Mouse (Mus musculus) gonadal fat pad, adult 2 months (tissue): Measurements from ENCODE around the gene Ltbr. TPM values are rescaled to one million over a fixed set of nuclear protein-coding genes. Genes with fewer than 3 reads are reported as not detected.
A peak's percentile ranks its signal among the peaks of the same experiment; 100 is the strongest.
"Not testable (repeated sequence)": the region's sequence is repeated elsewhere in the genome, so short reads cannot be mapped to it uniquely, and the experiment has no call there.

Source experiments
- DNase-seq: peaks from one replicate; pipeline ENCODE4 v3.0.0-alpha.2; 2012; ENCODE audit warnings: low read depth
- polyA plus RNA-seq: library from polyadenylated mRNA; depleted of rRNA; stranded (reverse); fragments of >200 nt; gene quantifications from 2 replicates; pipeline ENCODE4 v1.2.3, GENCODE M21; 2012; rRNA removed

Gene Ltbr
- polyA plus RNA-seq, 1 experiment, result 95.1 TPM

DNA sequence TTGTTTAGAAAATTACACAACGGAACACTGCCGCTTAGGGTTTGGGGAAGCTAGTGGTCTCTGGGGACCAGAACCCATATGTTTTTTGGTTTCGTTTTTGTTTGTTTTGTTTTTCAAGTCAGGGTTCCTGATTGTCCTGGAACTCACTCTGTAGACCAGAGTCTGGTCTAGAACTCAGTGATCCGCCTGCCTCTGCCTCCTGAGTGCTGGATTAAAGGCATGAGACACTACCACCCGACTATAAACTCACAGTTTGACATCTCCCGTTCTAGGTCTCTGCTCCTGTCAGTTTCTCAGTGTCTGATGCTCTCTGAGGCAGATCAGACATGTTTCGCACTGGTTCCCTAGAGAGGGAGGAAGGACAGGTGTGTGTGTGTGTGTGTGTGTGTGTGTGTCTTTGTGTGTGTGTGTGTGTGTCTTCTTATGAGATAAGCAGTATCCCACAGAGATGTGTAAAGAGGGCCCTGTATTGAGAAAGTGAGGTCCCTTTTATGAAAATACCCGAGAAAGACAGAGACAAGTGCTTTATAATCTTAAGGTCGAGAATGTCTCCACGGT lies 41.4 kb downstream of the Ltbr start:
- DNase-seq, result no peak

DNA sequence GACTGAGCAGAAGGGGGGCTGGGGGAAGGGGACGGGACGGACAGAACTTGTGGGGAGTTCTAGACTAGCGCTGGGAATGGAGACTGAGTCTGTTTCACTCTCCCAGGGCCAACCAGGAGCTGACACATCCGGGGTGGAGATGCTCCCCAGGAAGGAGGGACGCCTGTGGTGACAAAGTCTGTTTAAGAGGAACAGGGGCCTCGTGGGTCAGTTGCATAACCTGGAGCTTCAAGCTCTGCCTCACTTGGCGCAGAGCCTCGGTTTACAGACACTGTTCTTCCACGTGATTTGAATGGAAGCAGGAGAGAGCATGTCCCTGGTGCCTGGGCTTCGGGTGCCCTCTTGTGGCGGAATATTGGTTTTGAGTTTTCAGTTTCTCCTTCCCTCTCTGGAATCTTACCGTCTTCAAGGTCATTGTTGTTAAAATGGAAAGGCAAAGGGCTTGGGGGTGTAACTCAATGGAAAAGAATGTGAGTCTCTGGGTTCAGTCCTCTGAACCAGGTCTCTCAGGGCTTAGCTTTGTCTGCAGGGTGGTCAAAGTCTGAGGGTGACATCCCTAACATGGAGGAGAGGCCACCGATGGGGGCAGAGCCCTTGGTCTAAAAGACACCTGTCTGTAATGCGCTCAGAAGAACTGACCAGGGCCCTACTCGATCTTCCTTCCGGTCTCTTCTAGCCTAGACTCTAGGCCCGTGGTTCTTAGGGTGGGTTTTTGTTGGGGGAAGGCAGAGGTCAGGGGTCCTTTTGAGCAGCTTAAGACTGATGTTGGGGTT lies 42.0 kb downstream of the Ltbr start:
- DNase-seq, result peak; percentile 75

DNA sequence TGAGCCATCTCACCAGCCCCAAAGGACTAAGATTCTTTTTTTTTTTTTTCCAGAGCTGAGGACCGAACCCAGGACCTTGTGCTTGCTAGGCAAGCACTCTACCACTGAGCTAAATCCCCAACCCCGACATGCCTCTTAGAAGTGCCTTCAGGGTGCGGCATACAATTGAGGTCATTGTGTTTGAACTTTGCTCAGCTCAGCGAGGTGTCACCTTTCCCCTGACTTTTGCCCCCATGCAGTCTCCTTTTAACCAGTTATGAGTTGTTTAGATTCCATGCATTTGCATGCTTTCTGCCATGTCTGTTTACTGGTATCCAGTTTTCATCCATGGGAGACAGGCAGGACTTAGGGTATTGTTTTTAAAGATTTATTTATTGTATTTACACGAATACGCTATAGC lies 44.9 kb downstream of the Ltbr start:
- DNase-seq, result no peak

DNA sequence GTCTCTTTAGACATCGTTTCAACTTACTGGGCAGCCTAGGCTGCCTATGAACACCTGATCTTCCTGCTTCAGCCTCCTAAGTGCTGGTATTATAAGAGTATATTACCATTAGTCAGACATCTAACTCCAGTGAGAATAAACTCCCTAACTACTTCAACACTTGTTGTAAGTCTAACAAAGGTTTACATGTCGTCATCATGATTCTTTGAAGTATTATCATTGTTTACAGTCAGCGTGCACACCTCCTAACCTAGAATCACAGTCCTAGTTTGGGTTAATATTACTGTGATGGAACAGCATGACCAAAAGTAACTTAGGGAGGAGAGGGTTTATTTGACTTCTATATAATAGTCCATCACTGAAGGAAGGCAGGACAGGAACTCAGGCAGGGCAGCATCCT lies 46.2 kb downstream of the Ltbr start:
- no peak for DNase-seq

DNA sequence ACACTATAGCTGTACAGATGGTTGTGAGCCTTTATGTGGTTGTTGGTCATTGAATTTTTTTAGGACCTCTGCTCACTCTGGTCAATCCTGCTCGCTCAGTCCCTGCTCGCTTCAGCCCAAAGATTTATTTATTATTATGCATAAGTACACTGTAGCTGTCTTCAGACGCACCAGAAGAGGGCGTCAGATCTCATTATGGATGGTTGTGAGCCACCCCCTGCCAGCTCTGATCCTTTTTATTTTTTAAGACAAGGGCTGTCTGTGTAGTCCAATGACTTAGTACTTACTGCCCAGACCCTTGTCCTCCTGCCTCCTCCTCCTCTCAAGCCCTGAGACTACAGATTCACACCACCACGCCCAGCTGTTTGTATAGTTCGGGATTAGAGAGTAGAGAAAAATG lies 47.1 kb downstream of the Ltbr start:
- not testable (repeated sequence) for DNase-seq

DNA sequence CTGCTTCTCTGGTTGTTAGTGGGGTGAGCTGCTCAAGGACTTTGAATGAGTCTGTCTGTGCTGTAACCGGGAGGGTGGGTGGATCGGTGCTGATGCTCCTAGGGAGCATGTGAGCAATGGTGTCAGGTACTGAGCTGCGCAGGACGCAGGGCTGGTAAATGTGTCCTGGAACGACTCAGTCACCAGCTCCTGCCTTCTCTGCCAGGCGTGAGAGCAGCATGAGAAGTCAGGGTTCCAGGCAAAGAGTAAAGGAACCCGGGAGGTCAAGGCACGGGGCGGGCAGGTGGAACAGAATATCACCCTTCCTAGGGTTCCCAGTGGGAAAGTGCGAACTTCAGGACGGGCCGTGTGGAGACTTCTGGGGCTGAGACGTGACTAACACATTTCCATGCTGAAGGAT lies 47.6 kb downstream of the Ltbr start:
- DNase-seq, result no peak

DNA sequence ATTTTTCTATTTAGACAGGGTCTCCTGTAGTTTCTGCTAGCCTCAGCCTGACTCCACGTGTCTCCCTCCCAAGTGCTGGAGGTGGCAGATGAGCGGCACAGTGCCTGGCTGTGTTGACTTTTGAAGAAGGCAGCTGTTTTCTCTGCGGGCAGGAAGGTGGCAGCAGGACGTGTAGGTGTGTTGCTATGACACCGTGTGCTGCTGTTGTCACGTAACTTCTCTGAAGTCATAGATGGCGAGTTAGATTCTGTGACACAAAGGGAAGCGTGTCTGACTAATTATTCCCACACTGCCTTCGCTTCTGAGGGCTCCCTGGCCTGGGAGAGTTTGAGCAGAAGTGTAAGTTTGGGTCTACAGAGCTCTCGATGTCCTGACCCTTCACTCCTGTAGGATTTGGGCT lies 48.4 kb downstream of the Ltbr start:
- no peak for DNase-seq

DNA sequence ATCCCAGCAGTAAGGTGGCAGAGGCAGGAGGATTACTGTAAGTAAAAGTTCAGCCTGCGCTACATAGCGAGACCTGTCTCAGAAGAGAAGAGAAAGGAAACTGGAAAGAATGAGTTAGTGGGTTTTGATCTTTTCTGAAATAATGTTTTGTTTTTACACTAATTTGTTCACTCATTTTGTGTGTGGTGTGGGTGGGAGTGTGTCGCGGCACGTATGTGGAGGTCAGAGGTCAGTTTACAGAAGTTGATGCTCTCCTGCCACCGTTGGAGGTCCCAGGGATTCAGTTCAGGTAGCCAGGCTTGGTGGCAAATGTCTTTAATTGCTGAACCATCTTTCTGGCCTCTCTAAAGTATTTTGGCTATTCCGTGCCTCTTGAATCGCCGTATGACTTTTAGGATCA lies 49.5 kb downstream of the Ltbr start:
- no peak for DNase-seq

DNA sequence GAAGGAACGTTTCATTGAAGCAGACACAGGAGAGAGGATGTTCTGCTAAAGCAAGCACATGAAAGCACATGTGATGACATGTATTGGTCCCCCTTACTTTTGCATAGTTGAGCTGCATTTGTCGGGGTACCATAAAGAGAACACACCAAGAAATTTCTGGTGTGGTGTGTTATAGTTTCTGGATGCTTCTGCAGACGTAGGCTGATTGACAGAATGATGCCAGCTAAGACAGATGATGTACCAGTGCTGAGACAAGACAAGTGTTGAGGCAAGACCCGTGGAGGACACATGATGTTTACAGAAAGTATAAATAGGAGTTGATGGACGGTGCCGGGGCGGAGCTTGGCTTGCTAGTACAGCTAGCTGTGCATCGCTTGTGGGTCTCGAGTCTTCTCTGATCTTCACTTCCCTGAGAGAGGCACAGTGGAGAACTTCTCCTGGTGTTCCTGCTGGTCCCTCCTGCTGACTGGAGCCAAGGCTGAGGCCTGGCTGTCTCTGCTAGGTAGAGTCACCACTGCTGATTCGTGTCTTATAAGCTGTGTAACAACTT lies 53.6 kb downstream of the Ltbr start:
- no peak for DNase-seq

Other genes starting within 250 kb of the Ltbr start
- 5.3 and 5.7 TPM in 2 replicates for gene Lpar5, start 246.0 kb downstream of the Ltbr start, polyA plus RNA-seq
- 50.4 and 165 TPM in 2 replicates for gene Chd4, start 217.9 kb downstream of the Ltbr start, polyA plus RNA-seq
- gene Nop2, start 182.0 kb downstream of the Ltbr start, polyA plus RNA-seq, result 13.3 and 14.0 TPM in 2 replicates
- gene Iffo1, start 168.6 kb downstream of the Ltbr start, polyA plus RNA-seq, result 20.9 and 21.5 TPM in 2 replicates
- 2,859 and 3,359 TPM in 2 replicates for gene Gapdh, start 147.4 kb downstream of the Ltbr start, polyA plus RNA-seq
- 21.6 and 26.7 TPM in 2 replicates for gene Ncapd2, start 122.2 kb downstream of the Ltbr start, polyA plus RNA-seq
- gene Mrpl51, start 122.1 kb downstream of the Ltbr start, polyA plus RNA-seq, result 85.6 and 88.7 TPM in 2 replicates
- gene Vamp1, start 98.3 kb downstream of the Ltbr start, polyA plus RNA-seq, result 39.4 and 41.8 TPM in 2 replicates
- 21.7 and 26.6 TPM in 2 replicates for gene Tapbpl, start 82.0 kb downstream of the Ltbr start, polyA plus RNA-seq
- gene Cd27, start 76.9 kb downstream of the Ltbr start, polyA plus RNA-seq, result 1.0 and 1.7 TPM in 2 replicates
- gene Tuba3a, start 27.8 kb downstream of the Ltbr start, polyA plus RNA-seq, result 2.7 and 7.9 TPM in 2 replicates
- gene Scnn1a, start 6.8 kb upstream of the Ltbr start, polyA plus RNA-seq, result 25.9 and 40.7 TPM in 2 replicates
- gene Tnfrsf1a, start 35.5 kb upstream of the Ltbr start, polyA plus RNA-seq, result 150 and 179 TPM in 2 replicates
- 2.1 and 2.8 TPM in 2 replicates for gene Plekhg6, start 66.9 kb upstream of the Ltbr start, polyA plus RNA-seq
- 217 and 263 TPM in 2 replicates for gene Cd9, start 180.9 kb upstream of the Ltbr start, polyA plus RNA-seq
- 76.1 and 90.2 TPM in 2 replicates for gene Vwf, start 232.9 kb upstream of the Ltbr start, polyA plus RNA-seq